Mouse (Mus musculus): ENCODE data around the gene Ube2q2. TPM values are rescaled to one million over a fixed set of nuclear protein-coding genes. Genes with fewer than 3 reads are reported as not detected.

Gene Ube2q2
- total and polyA plus RNA-seq, 3 experiments: 13.1 to 24.4 (median 24.1) TPM

GRCm38 (mm10) chr9:55131851-55132250, 16.8 kb upstream of the Ube2q2 start:
- in situ Hi-C loops (cut with MboI; ENCODE audit: low pct_ligation_motif_present, low pct_unique_long_range_greater_than_20kb, low sequenced_read_pairs): no loop called here
- no peak overlapping the region for H3K27ac ChIP-seq (ENCODE audit: insufficient read depth, low read depth)
- no peak overlapping the region for H3K4me2 ChIP-seq (ENCODE audit: insufficient read depth, low read depth, poor library complexity, severe bottlenecking)
- DNase-seq (ENCODE audit: extremely low read depth): no peak
- no peaks in the 10 kb centered on the region for H3K9me3 ChIP-seq (replicated peaks; ENCODE audit: low read length)
- no peaks in the 10 kb centered on the region for H3K36me3 ChIP-seq (replicated peaks in 1 of 2; ENCODE audit: control insufficient read depth in 1 of 2, insufficient read depth in 1 of 2, low read length in 1 of 2)
- no peak overlapping the region for H3K4me3 ChIP-seq (replicated peaks in 1 of 3; ENCODE audit: low read depth in 2 of 3, low read length in 2 of 3, poor library complexity in 1 of 3)
- no peaks in the 10 kb centered on the region; a peak in 1 of 4 replicates for H3K4me1 ChIP-seq (ENCODE audit: control insufficient read depth in 1 of 2, insufficient read depth in 2 of 2)
- no peaks in the 10 kb centered on the region for H3K79me2 ChIP-seq (replicated peaks; ENCODE audit: control insufficient read depth, extremely low read depth, insufficient read depth, poor library complexity, severe bottlenecking)
- no peak overlapping the region for H3K9ac ChIP-seq (ENCODE audit: insufficient read depth, low read depth)
- no peak for TF ChIP-seq SIN3A (IDR thresholded peaks at IDR 0.05; ENCODE audit: low read length)
- no peak for TF ChIP-seq ZNF384 (IDR thresholded peaks at IDR 0.05; ENCODE audit: low read depth, low read length)
- no peak for TF ChIP-seq GABPA (IDR thresholded peaks at IDR 0.05; ENCODE audit: insufficient replicate concordance, low read depth, low read length)
- no peak for TF ChIP-seq USF1 (IDR thresholded peaks at IDR 0.05; ENCODE audit: low read depth, low read length)
- TF ChIP-seq TCF12 (IDR thresholded peaks at IDR 0.05; ENCODE audit: low read depth, low read length): no peak
- no peak for TF ChIP-seq CHD1 (IDR thresholded peaks at IDR 0.05; ENCODE audit: low read depth, low read length)
- no peak for TF ChIP-seq CHD2 (IDR thresholded peaks at IDR 0.05; ENCODE audit: low read length)
- TF ChIP-seq POLR2A (IDR thresholded peaks at IDR 0.05; ENCODE audit: low read depth, low read length): no peak
- TF ChIP-seq MYC (IDR thresholded peaks at IDR 0.05; ENCODE audit: low read depth, low read length): no peak
- no peak for TF ChIP-seq CTCF (conservative IDR thresholded peaks at IDR 0.05 in 1 of 2, IDR thresholded peaks at IDR 0.05 in 1 of 2; ENCODE audit: low read depth in 2 of 2, low read length in 2 of 2)
- dilution Hi-C loops (cut with MboI; ENCODE audit: extremely low pct_ligation_motif_present, extremely low pct_unique_long_range_greater_than_20kb, low sequenced_read_pairs): no loop called here
- no peaks in the 10 kb centered on the region for H3K27me3 ChIP-seq (replicated peaks)

DNA sequence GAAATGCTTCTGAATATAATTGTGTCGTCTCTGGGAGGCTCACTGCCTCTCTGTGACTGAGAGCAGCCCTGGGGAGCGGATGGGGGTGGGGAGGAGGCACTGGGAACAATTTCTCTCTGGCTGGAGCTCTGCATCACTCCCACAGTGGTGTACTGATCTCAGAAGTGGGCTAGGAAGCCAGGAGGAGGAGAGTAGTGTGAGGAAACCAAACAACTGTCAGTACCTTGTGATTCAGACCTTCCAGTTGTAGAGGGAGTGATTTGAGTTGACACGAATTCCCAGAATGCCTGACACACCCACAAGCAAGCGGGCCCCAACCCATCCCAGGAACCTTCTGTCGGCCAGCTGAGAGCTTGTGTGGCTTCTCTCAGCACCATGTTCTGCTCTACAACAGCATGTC, 12.1 kb upstream of the Ube2q2 start:
- no peak overlapping the region for H3K4me3 ChIP-seq (replicated peaks in 1 of 3; ENCODE audit: low read depth in 2 of 3, low read length in 2 of 3, poor library complexity in 1 of 3)
- DNase-seq (ENCODE audit: extremely low read depth): no peak
- no peaks in the 10 kb centered on the region for H3K9me3 ChIP-seq (replicated peaks; ENCODE audit: low read length)
- no peaks in the 10 kb centered on the region; a peak in 1 of 4 replicates for H3K4me1 ChIP-seq (ENCODE audit: control insufficient read depth in 1 of 2, insufficient read depth in 2 of 2)
- in situ Hi-C loops (cut with MboI; ENCODE audit: low pct_ligation_motif_present, low pct_unique_long_range_greater_than_20kb, low sequenced_read_pairs) (no loop called here), dilution Hi-C loops (cut with MboI; ENCODE audit: extremely low pct_ligation_motif_present, extremely low pct_unique_long_range_greater_than_20kb, low sequenced_read_pairs) (no loop called here)
- no peak for TF ChIP-seq IRF4 (IDR thresholded peaks at IDR 0.05; ENCODE audit: low read depth, low read length)
- TF ChIP-seq ELF1 (IDR thresholded peaks at IDR 0.05; ENCODE audit: low read depth, low read length): no peak
- TF ChIP-seq SIN3A (IDR thresholded peaks at IDR 0.05; ENCODE audit: low read length): no peak
- TF ChIP-seq HCFC1 (IDR thresholded peaks at IDR 0.05; ENCODE audit: low read depth, low read length): no peak
- no peak for TF ChIP-seq MXI1 (IDR thresholded peaks at IDR 0.05; ENCODE audit: low read depth, low read length)
- no peak for TF ChIP-seq KAT2A (IDR thresholded peaks at IDR 0.05; ENCODE audit: insufficient replicate concordance, low read length)
- TF ChIP-seq PAX5 (IDR thresholded peaks at IDR 0.05; ENCODE audit: low read length): no peak
- TF ChIP-seq NELFE (IDR thresholded peaks at IDR 0.05; ENCODE audit: low read depth, low read length): no peak
- no peak for TF ChIP-seq SMC3 (IDR thresholded peaks at IDR 0.05; ENCODE audit: low read depth, low read length)
- TF ChIP-seq NRF1 (IDR thresholded peaks at IDR 0.05; ENCODE audit: low read depth, low read length): no peak
- TF ChIP-seq MAFK (IDR thresholded peaks at IDR 0.05; ENCODE audit: insufficient replicate concordance, low read length): no peak
- no peaks in the 10 kb centered on the region for H3K36me3 ChIP-seq (replicated peaks in 1 of 2; ENCODE audit: control insufficient read depth in 1 of 2, insufficient read depth in 1 of 2, low read length in 1 of 2)
- no peaks in the 10 kb centered on the region for H3K27me3 ChIP-seq (replicated peaks)
- no peak overlapping the region for H3K27ac ChIP-seq (ENCODE audit: insufficient read depth, low read depth)
- no peaks in the 10 kb centered on the region for H3K79me2 ChIP-seq (replicated peaks; ENCODE audit: control insufficient read depth, extremely low read depth, insufficient read depth, poor library complexity, severe bottlenecking)
- no peak overlapping the region for H3K9ac ChIP-seq (ENCODE audit: insufficient read depth, low read depth)
- H3K4me2 ChIP-seq (ENCODE audit: insufficient read depth, low read depth, poor library complexity, severe bottlenecking): no peak overlapping the region
